Comparison of ENCODE assay signal across 8 mouse cellular contexts in genomic region chr13:109823307-109824031, GRCm38 (mm10).
DNase-seq lines count a peak whose midpoint lies in the region; ATAC-seq and TF ChIP-seq lines count a peak whose summit lies in the region.

No protein-coding gene starts in this region.

- H3K9me3 ChIP-seq in embryonic facial prominence, embryonic 12.5 days, result no peaks in the 10 kb centered on the region

- WGBS in embryonic facial prominence, embryonic 12.5 days, result 11% methylated on average over 11 of the region's 11 CpGs
- 23% methylated on average over 11 of the region's 11 CpGs for WGBS in small intestine, adult 2 months

- H3K27me3 ChIP-seq in embryonic facial prominence, embryonic 12.5 days, result no peaks in the 10 kb centered on the region
- no peaks in the 10 kb centered on the region for H3K27me3 ChIP-seq in small intestine, adult 2 months (ENCODE audit: control insufficient read depth, insufficient read depth, low read length)

- peak overlapping the region; percentile 97 for H3K27ac ChIP-seq in embryonic facial prominence, embryonic 12.5 days
- H3K27ac ChIP-seq in small intestine, adult 2 months (ENCODE audit: insufficient read depth, low read depth, low read length), result peak overlapping the region; percentile 84

- no peaks in the 10 kb centered on the region for H3K36me3 ChIP-seq in embryonic facial prominence, embryonic 12.5 days
- H3K36me3 ChIP-seq in small intestine, adult 2 months (ENCODE audit: control insufficient read depth, insufficient read depth, low read length), result no peaks in the 10 kb centered on the region

- H3K4me2 ChIP-seq in embryonic facial prominence, embryonic 12.5 days (replicated peaks), result peak overlapping the region; percentile 56

- H3K9ac ChIP-seq in embryonic facial prominence, embryonic 12.5 days, result no peak overlapping the region

- no peak for TF ChIP-seq CTCF in small intestine, adult 2 months (IDR thresholded peaks at IDR 0.05; ENCODE audit: extremely low read depth, insufficient read length, insufficient replicate concordance, low read depth, low read length)

- 0 out of 2 replicates have a peak, but pooled peaks have one; percentile 36 for ATAC-seq in embryonic facial prominence, embryonic 12.5 days (ENCODE audit: insufficient number of reproducible peaks, insufficient read depth, low FRiP score, low TSS enrichment)
- no peak for ATAC-seq in erythroblast, adult 5-6 weeks (replicated peaks; ENCODE audit: low FRiP score, poor library complexity, severe bottlenecking)

- peaks cover 43% of the 10 kb centered on the region for H3K4me1 ChIP-seq in embryonic facial prominence, embryonic 12.5 days
- peaks cover 12% of the 10 kb centered on the region; the same call in 1 of the 2 replicates for H3K4me1 ChIP-seq in small intestine, adult 2 months (ENCODE audit: control insufficient read depth, insufficient read depth, insufficient read length, low read length)

- no peak for TF ChIP-seq POLR2A in small intestine, adult 2 months (IDR thresholded peaks at IDR 0.05; ENCODE audit: low read depth, low read length)

- no peak overlapping the region; the same call in 1 of the 2 replicates for H3K4me3 ChIP-seq in embryonic facial prominence, embryonic 12.5 days
- no peak overlapping the region for H3K4me3 ChIP-seq in small intestine, adult 2 months (ENCODE audit: low read depth, low read length)

- peak; percentile 30 to 33 for DNase-seq in urinary bladder, postnatal 36 days (ENCODE audit: low spot score in 2 of 2)
- DNase-seq in urinary bladder, adult 2 months (ENCODE audit: low spot score), result no peak
- DNase-seq in heart, postnatal 4 days, result peak; percentile 46
- peak; percentile 23 to 57 for DNase-seq in layer of hippocampus, adult 18-20 months (ENCODE audit: low spot score in 2 of 2)
- DNase-seq in lung, postnatal 10 days, result peak; percentile 38
